Mouse (Mus musculus) lung, embryonic 16.5 days (tissue): Measurements from ENCODE around the gene Wnt6. TPM values are rescaled to one million over a fixed set of nuclear protein-coding genes. Genes with fewer than 3 reads are reported as not detected.

Source experiments
- ATAC-seq: fragments of 200-750 bp; cut with Nextera tagmentation; 2 replicates; pipeline ENCODE4 v1.8.0; 2017; ENCODE audit warnings: low read depth, mild to moderate bottlenecking, moderate library complexity
- H3K27ac ChIP-seq: fragments of 300-500 bp; sonication (generic); 2 replicates; pipeline ENCODE4 v1.5.1; 2014; ENCODE audit warnings: mild to moderate bottlenecking, control low read depth, low read length
- H3K27me3 ChIP-seq: fragments of 300-500 bp; sonication (generic); 2 replicates; pipeline ENCODE4 v1.6.1; 2014; ENCODE audit warnings: low read depth, low read length, mixed read lengths; ENCODE audit not compliant: control insufficient read depth, insufficient read depth
- H3K36me3 ChIP-seq: fragments of 300-500 bp; sonication (generic); 2 replicates; pipeline ENCODE4 v1.6.1; 2014; ENCODE audit warnings: low read length; ENCODE audit not compliant: control insufficient read depth, insufficient read depth
- H3K4me1 ChIP-seq: fragments of 300-500 bp; sonication (generic); replicated peaks from 2 replicates; pipeline ENCODE4 v1.6.1; 2014; ENCODE audit warnings: low read length, mixed read lengths; ENCODE audit not compliant: control insufficient read depth, insufficient read depth
- H3K4me2 ChIP-seq: fragments of 300-500 bp; sonication (generic); 2 replicates; pipeline ENCODE4 v1.6.1; 2014; ENCODE audit warnings: low read depth, low read length, control low read depth
- H3K4me3 ChIP-seq: fragments of 300-500 bp; sonication (generic); 2 replicates; pipeline ENCODE4 v1.5.1; 2014; ENCODE audit warnings: mild to moderate bottlenecking, low read length, control low read depth
- H3K9ac ChIP-seq: fragments of 300-500 bp; sonication (generic); 2 replicates; pipeline ENCODE4 v1.6.1; 2014; ENCODE audit warnings: low read length, control low read depth
- H3K9me3 ChIP-seq: fragments of 300-500 bp; sonication (generic); 2 replicates; pipeline ENCODE4 v1.6.1; 2016; ENCODE audit warnings: low read length; ENCODE audit not compliant: control insufficient read depth
- WGBS: fragments of 180-500 bp; shearing (Covaris S2); extraction: QIAGEN DNeasy Blood & Tissue Kit; methylation state at CpG from one replicate; pipeline ENCODE4 v1.1.7; 2014; 5-methylcytosine and 5-hydroxymethylcytosine counted together
- polyA plus RNA-seq: library from polyadenylated mRNA; unstranded; fragments of >200 nt; fragmentation: Nextera tagmentation; extraction: Ambion mirVana; gene quantifications from 2 replicates; pipeline ENCODE4 v1.2.1, GENCODE M21; 2015

Gene Wnt6
- 0.29 and 0.68 TPM in 2 replicates for polyA plus RNA-seq

DNA sequence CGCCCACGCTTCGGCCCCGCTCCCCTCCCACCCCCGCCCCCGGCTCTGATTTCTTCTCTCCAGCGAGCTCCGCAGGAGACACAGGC, at the start of gene Wnt6:
Wnt6 (plus strand) TSS at position 48 of the 86 bp plus-strand sequence.
- Histone ChIP-seq H3K4me2 (peak within 1 kb of the TSS; percentile 97), H3K27me3 (peaks cover 55% of the 10 kb centered on the region), H3K4me1 (peaks cover 22% of the 10 kb centered on the region), H3K36me3 (no peaks in the 10 kb centered on the region), H3K27ac (no peak within 1 kb of the TSS), H3K4me3 (peak within 1 kb of the TSS; percentile 55), H3K9me3 (no peaks in the 10 kb centered on the region), H3K9ac (peak within 1 kb of the TSS; percentile 51)
- no CpG with 5 or more reads among the region's 8 CpGs for WGBS
- no peak for ATAC-seq

DNA sequence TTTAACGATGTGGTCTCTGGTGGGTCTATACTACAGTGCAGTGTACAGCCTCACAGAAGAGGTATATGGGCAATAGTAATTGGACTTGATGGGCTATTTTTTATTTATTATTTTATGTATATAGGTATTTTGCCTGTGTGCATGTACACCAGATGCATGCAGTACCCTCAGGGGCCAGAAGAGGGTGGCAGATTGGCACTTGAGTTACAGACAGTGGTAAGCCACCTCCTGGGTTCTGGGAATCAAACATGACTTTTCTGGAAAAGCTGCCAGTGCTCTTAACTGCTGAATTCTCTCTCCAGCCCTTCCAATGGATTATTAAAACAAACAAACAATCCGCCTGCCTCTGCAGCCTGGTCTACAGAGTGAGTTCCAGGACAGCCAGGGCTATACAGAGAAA, 47.9 kb upstream of the Wnt6 start:
- no peaks in the 10 kb centered on the region for H3K27me3 ChIP-seq
- H3K36me3 ChIP-seq = no peaks in the 10 kb centered on the region
- no peaks in the 10 kb centered on the region for H3K9me3 ChIP-seq
- H3K4me1 ChIP-seq = no peaks in the 10 kb centered on the region
- ATAC-seq = no peak
- no peak overlapping the region for H3K9ac ChIP-seq
- H3K4me3 ChIP-seq = no peak overlapping the region
- 73% methylated on average over 2 of the region's 2 CpGs for WGBS
- H3K4me2 ChIP-seq = no peak overlapping the region
- no peak overlapping the region for H3K27ac ChIP-seq

DNA sequence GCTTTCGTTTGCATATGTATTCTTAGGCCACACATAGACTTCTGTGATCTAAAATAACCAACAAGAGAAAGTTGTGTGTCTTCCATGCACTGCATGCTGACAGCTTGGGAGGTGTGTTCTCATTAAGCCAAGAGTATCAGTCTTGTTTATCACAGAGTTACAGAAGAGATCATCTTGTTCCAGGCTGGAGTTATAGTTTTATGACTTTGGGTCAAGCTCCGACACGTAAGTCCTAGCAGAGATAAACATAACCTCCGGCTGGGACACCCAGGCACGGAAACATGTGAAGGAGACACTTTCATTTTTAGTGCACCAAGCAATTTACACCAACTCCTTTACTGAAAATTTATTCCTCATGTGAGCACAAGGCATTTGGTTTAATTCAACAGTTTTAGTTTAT, 45.6 kb upstream of the Wnt6 start:
- WGBS = 47% methylated on average over 5 of the region's 5 CpGs
- Histone ChIP-seq H3K4me3 (no peak overlapping the region), H3K27ac (no peak overlapping the region), H3K4me1 (no peaks in the 10 kb centered on the region), H3K27me3 (no peaks in the 10 kb centered on the region), H3K4me2 (no peak overlapping the region), H3K9ac (no peak overlapping the region), H3K36me3 (no peaks in the 10 kb centered on the region), H3K9me3 (no peaks in the 10 kb centered on the region)
- ATAC-seq = no peak

DNA sequence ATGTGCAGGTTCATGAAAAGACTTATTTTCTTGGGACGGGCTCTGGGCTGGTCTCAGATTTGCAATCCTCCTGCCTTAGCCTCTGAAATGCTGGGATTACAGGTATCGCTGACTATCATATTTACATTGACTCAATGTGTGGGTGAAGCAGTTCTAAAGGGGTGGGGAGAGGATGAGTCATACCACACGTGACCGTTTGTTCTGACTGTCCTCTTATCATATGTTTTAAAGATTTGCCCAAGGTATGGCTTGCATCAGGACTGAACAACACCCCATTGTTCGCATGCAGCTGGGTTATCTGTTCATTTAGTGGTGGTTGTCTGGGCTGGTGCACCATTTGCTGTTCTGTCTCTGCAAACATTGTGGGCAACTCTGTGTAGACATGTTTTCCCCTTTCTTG, 45.0 kb upstream of the Wnt6 start:
- Histone ChIP-seq H3K9ac (no peak overlapping the region), H3K4me3 (no peak overlapping the region), H3K4me1 (no peaks in the 10 kb centered on the region), H3K4me2 (no peak overlapping the region), H3K27me3 (no peaks in the 10 kb centered on the region), H3K36me3 (no peaks in the 10 kb centered on the region), H3K9me3 (no peaks in the 10 kb centered on the region), H3K27ac (no peak overlapping the region)
- ATAC-seq = no peak
- 53% methylated on average over 5 of the region's 5 CpGs for WGBS

DNA sequence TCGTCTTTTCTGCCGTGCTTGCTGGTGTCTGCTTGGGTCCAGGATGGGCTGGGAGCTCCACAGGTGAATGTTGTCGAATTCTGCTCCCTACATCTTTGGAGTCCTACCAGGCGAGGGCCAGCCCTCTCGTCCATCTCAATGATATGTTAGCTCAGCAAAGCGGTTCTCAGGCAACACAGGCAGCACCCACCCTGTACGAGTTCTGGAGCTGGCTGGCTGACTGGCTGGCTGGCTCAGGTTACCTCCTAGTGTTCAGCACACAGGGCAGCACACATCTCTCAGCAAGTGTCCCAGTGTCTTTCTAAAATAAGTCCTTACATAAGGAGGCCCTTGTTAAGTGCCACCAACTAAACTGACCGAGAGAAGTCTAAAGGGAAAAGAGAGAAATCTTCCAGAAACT, 43.2 kb upstream of the Wnt6 start:
- no peak overlapping the region for H3K4me2 ChIP-seq
- no peaks in the 10 kb centered on the region for H3K27me3 ChIP-seq
- no peaks in the 10 kb centered on the region for H3K9me3 ChIP-seq
- no peaks in the 10 kb centered on the region for H3K36me3 ChIP-seq
- no peaks in the 10 kb centered on the region for H3K4me1 ChIP-seq
- no peak overlapping the region for H3K27ac ChIP-seq
- 57% methylated on average over 8 of the region's 8 CpGs for WGBS
- no peak for ATAC-seq
- no peak overlapping the region for H3K9ac ChIP-seq
- no peak overlapping the region for H3K4me3 ChIP-seq

DNA sequence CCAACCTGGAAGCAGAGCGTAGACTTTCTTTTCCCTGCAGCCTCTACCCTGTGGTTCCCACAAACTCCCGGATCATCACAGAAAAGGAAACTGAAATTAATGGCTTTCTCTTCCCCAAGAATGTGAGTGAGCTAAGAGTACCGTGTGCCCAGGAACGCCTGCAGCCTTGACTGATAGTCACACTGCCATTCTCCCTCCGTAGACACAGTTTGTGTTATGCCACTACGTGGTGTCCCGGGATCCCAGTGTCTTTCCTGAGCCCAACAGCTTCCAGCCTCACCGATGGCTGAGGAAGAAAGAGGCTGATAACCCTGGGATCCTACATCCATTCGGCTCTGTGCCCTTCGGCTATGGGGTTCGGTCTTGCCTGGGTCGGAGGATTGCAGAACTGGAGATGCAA, 34.7 kb upstream of the Wnt6 start:
- WGBS = 80% methylated on average over 12 of the region's 12 CpGs

DNA sequence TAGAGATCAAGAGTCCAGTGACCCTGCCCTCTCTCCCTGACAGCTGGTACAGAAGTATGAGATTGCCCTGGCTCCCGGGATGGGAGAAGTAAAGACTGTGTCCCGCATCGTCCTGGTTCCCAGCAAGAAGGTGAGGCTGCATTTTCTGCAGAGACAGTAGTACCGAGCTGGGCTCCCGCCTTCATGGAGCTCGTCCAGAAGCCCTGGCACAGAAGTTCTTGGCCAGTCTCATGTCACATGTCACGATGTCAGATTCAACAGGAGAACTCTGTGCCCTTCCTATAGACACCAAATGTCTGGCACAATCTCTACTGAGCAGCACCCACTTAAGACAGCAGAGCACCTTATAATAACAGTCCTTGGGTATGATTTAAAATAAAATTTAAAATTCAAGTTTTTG, 34.2 kb upstream of the Wnt6 start:
- ATAC-seq = no peak
- Histone ChIP-seq H3K9ac (no peak overlapping the region), H3K27ac (no peak overlapping the region), H3K4me1 (no peaks in the 10 kb centered on the region), H3K27me3 (no peaks in the 10 kb centered on the region; the same call in 1 of the 2 replicates), H3K4me2 (no peak overlapping the region), H3K4me3 (no peak overlapping the region), H3K9me3 (no peaks in the 10 kb centered on the region), H3K36me3 (no peaks in the 10 kb centered on the region)
- whole genome bisulfite sequencing = 76% methylated on average over 7 of the region's 7 CpGs

More for the DNA sequence above, 34.7 kb upstream of the Wnt6 start:
- Histone ChIP-seq H3K36me3 (no peaks in the 10 kb centered on the region), H3K27ac (no peak overlapping the region), H3K4me2 (no peak overlapping the region), H3K9ac (no peak overlapping the region), H3K4me3 (no peak overlapping the region), H3K27me3 (no peaks in the 10 kb centered on the region; the same call in 1 of the 2 replicates), H3K9me3 (no peaks in the 10 kb centered on the region), H3K4me1 (no peaks in the 10 kb centered on the region)
- ATAC-seq = no peak

DNA sequence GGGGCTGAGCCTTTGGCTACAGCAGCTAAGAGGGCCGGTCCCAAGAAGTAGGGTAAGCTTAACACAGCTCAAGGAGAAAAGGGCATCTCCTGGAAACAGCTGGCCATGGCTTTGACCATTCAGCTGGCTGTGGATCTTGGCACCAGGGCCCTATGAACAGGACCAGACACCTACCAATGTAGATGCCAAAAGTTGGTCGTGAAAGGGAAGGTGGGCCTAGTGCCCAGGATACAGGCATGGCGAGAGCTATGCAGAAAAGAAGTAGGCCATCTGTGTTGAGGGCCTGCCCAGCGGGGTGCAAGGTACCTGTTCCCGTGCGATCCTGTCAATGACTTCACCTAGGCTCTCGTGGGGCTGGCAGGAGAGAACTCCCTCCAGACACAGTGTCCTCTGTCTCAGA, 30.8 kb upstream of the Wnt6 start:
- 70% methylated on average over 7 of the region's 7 CpGs for WGBS
- Histone ChIP-seq H3K36me3 (no peaks in the 10 kb centered on the region), H3K9me3 (no peaks in the 10 kb centered on the region), H3K4me3 (no peak overlapping the region), H3K27ac (no peak overlapping the region), H3K4me1 (no peaks in the 10 kb centered on the region), H3K27me3 (no peaks in the 10 kb centered on the region), H3K9ac (no peak overlapping the region), H3K4me2 (no peak overlapping the region)
- no peak for ATAC-seq

DNA sequence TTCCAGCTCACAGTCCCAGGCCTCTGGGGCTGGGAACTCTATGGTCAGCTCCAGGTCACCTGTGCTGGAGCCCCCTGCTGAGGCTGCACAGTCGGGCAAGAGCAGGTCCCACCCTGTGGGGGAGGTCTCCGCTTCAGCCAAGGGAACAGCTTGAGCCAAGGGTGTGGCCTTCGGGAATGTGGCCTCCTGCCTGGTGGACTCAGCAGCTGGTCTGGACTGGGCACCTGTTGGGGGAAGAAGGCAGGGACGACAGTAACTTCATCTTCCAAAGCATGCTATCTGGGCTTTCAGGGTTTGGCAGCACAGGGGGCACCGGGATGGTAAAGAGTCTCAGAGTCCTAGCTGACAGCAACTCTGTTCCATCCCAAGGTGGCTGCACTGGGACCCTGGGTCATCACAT, 24.4 kb upstream of the Wnt6 start:
- 49% methylated on average over 5 of the region's 5 CpGs for WGBS
- peak; percentile 24; the same call in 1 of the 2 replicates for ATAC-seq
- no peak overlapping the region for H3K4me2 ChIP-seq

DNA sequence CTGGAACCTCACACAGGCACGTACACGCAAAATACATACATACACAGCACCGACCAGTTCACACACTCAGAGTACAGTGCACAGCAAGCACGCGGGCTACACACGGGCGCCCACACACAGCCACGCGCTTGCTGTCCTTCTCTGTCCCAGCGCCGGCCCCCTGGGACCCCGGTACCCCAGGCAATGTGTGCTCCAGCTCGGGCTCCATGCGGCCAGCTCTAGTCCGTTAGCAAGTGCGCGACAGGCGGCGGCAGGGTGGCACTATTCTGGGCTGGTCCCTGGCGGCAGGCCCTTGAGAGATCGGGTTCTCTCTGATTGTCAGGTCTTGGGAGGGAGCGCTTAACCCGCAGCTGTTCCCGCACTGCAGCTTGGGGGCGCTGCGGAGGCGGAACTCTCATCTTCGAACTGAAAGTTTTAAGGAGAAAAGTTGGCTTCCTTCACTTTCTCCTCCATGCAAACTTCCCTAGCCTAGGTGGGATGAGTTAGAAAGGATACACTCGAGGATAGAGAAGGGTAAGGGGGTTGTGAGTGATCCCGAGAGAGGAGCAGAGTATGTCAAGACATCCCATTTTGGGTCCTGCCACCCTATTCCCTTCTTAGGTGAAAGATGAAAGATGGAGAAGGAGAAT, 22.9 kb upstream of the Wnt6 start, which contains the start of gene Prkag3:
Prkag3 (minus strand) TSS at position 579 of the 629 bp plus-strand sequence.
- Histone ChIP-seq H3K27me3 (peaks cover 6% of the 10 kb centered on the region), H3K9me3 (no peaks in the 10 kb centered on the region), H3K4me1 (peaks cover 5% of the 10 kb centered on the region), H3K9ac (peak within 1 kb of the TSS; percentile 53), H3K4me3 (peak within 1 kb of the TSS; percentile 36), H3K4me2 (peak within 1 kb of the TSS; percentile 51), H3K36me3 (no peaks in the 10 kb centered on the region), H3K27ac (no peak within 1 kb of the TSS)
- ATAC-seq = peak; percentile 78
- WGBS = 8% methylated on average over 30 of the region's 30 CpGs

More for the DNA sequence above, 24.4 kb upstream of the Wnt6 start:
- H3K36me3 ChIP-seq = no peaks in the 10 kb centered on the region
- H3K27me3 ChIP-seq = peaks cover 6% of the 10 kb centered on the region
- peaks cover 5% of the 10 kb centered on the region for H3K4me1 ChIP-seq
- H3K9me3 ChIP-seq = no peaks in the 10 kb centered on the region
- no peak overlapping the region for H3K27ac ChIP-seq
- no peak overlapping the region for H3K4me3 ChIP-seq
- H3K9ac ChIP-seq = no peak overlapping the region
